Mouse (Mus musculus): ENCODE data around the gene Nckipsd.

Nckipsd gene

GRCm38 (mm10) chr9:108798508-108799075 is 9.6 kb upstream of the Nckipsd start:
- in situ Hi-C loops (cut with MboI, MseI): no loop called here

GRCm38 (mm10) chr9:108799564-108799963 is 8.6 kb upstream of the Nckipsd start:
- in situ Hi-C loops (cut with MboI, MseI): no loop called here

DNA sequence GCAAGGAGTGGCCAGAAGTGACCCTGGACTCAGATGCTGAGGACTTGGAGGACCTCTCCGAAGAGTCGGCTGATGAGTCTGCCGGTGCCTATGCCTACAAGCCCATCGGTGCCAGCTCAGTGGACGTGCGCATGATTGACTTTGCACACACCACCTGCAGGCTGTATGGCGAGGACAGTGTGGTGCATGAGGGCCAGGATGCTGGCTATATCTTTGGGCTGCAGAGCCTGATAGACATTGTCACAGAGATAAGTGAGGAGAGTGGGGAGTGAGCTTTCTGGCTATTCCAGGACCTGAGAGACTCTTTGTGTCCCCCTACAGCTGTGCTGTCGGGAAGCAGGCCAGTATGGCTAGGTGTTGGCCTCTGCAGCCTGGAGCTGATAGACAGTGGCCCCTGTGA is 2.4 kb upstream of the Nckipsd start:
- in situ Hi-C loops (cut with MboI, MseI): loop anchor here in 1 of 2 experiments (5.0 kb wide), 1 partner anchor 1502 kb away; the partner anchor contains the start of gene Elp6

DNA sequence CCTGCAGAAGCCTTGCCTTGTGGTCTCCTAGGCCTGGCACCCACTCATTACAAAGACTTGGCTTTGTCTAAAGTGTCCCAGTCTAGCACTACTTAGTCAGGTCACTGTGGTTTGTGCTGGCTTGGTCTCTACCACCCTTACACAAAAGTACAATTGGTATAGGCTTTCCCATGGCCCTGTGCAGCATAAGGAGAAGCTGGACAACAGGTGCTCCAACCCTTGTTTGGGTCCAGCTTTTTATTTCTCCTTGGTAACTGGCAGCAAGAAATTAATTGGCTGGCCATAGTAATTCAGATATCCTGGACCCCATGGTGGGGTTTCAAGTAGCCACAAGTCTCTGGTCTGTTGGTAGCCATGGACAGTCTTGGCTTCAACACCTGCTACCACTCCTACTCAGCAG is 1.8 kb upstream of the Nckipsd start:
- in situ Hi-C loops (cut with MboI, MseI): loop anchor here in 1 of 2 experiments (5.0 kb wide), 1 partner anchor 1501 kb away; the partner anchor contains the start of gene Elp6

DNA sequence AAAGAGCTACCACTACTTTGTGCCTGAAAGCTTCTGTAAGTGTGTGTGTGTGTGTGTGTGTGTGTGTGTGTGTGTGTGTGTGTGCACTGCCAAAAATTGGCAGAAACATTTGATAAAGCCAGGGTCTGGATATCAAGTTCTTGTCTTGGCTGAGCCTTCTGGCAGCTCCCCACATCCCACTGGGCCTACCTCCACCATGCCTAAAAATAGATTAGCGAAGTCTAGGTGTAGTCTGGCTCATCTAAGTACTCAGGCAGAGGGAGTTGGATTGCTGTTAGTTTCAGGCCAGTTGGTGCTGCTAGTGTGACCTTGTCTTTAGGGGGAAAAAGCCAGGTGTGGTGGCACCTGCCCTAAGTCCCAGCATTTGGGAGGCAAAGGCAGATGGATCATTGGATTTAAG is 1.3 kb upstream of the Nckipsd start:
- in situ Hi-C loops (cut with MboI, MseI): loop anchor here in 1 of 2 experiments (5.0 kb wide), 1 partner anchor 1500 kb away; the partner anchor contains the start of gene Elp6

- in situ Hi-C loops (cut with MboI, MseI): loop anchor here in 1 of 2 experiments (5.0 kb wide), 1 partner anchor 1500 kb away; the partner anchor contains the start of gene Elp6
Observed at GRCm38 (mm10) chr9:108807674-108808073, 494 bp upstream of the Nckipsd start.

GRCm38 (mm10) chr9:108809188-108809587 is 1.0 kb downstream of the Nckipsd start:
- in situ Hi-C loops (cut with MboI, MseI): loop anchor here in 1 of 2 experiments (5.0 kb wide), 1 partner anchor 1498 kb away; the partner anchor contains the start of gene Elp6

DNA sequence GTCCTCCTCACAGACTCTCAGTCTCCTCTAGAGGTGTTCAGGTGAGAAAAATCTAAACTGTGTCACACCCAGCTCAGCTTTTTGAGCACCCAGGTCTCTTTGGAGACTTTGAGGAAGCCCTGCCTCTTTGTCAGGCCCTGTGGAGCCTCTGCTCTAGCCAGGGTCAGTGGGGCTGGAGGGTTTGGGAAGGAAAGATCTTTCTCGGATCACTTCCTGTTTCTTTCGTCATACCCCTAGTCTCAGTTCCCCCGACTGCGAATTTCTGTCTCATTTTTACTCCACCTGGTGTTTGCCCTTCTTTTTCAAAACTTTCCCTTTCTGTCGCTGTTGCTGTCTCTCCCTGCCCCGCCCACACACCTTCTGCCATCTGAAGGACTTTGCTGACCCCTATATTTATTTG is 1.6 kb downstream of the Nckipsd start:
- in situ Hi-C loops (cut with MboI, MseI): loop anchor here in 1 of 2 experiments (5.0 kb wide), 2 partner anchors 52 to 1498 kb away; partner anchors contain the start of gene Elp6

DNA sequence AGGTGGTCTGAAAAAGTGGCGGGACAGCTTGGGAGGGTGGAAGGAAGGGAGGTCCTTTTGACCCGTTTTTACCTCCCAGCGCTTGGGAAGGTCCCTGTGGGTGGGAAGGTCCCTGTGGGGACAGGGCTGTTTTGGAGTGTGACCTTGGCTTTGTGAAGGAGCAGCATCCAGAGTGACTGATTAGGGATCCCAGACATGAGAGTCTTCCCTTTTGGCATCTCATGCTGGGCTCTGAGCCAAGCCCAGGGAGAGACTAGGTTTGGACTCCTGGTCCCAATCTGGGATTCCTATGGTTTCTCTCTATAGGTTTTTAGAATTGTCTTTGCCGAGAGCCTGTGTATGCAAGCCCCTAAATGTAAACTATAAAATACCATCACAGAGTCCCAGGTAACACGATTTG is 2.3 kb downstream of the Nckipsd start:
- in situ Hi-C loops (cut with MboI, MseI): loop anchor here in 1 of 2 experiments (5.0 kb wide), 1 partner anchor 53 kb away; no protein-coding TSS in a partner anchor

GRCm38 (mm10) chr9:108815557-108815956 is 7.4 kb downstream of the Nckipsd start:
- in situ Hi-C loops (cut with MboI, MseI): no loop called here

- in situ Hi-C loops (cut with MboI, MseI): no loop called here
Observed at GRCm38 (mm10) chr9:108819495-108819894, 11.3 kb downstream of the Nckipsd start.

DNA sequence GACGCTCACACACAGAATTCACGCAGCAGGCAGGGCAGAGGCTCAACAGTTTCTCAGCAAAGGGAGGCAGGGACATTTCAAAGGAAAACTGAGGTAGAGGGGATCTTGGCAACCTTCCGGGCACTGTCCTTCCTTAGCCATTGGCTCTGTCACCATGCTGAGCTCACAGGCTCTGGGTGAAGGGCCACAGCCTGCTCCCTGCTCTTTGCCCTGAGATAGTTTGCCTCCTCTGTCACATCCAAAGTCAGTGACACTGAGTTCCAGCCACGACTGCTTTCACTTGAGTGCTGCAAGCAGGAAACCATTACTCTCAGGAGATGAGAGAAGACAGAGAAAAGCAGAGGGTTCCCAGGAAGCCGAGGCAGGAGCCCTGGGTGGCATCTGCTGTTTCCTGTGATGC is 11.9 kb downstream of the Nckipsd start:
- in situ Hi-C loops (cut with MboI, MseI): no loop called here

DNA sequence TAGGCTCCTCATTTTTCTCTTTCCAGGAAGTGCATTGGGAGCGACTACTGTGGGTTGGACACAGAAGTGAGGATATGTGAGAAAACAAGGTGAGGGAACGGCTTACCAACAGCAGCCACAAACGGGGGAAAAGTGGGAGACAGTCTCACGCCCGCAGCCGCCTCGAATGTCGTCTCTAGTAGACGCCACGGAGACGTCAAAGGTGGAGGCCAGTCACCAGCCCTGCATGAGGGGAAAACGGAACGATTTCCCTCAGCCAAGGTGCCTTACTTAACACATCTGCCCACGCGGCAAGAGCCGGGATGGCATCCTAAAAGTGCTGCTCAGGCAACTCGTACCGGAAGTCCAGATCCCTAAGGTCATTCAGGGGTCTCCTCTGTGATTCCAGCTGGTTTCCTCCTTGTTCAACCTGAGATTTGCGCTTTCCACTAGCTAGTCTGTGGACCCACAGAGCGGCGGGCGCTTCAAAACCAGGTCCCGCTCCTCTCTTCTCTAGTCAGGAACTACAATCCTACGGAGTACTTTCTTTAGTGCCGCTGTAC is 16.0 kb downstream of the Nckipsd start:
- in situ Hi-C loops (cut with MboI, MseI): no loop called here

DNA sequence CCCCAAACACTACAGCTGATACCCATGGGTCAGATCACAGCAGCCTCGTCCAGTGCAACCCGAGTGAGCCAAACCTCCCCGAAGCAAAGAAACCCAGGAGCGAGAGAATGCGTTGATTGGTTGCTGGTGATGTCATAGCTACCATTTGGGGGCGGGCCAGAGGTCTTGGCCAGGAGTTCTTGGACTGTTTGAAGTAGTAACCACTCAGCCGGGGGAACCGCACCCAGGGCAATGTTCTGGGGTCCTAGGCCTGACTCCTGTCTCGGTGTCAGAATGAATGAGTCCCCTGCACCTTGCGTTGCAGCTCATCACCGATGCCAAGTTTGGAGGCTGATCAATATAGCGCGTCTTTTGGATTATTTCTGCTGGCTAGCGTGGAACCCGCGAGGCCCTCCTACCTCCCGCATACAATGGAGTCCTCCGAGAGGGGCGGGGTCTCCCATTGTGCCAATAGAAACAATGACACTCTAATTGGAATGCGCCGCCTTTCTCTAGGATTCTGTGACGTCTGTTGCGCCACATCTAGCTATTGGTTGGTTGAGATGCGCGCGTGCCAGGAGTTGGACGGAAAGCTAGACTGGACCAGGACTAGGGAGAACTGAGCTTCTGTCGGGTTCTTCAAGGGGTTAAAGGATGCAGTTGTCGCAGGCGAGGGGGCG is 16.7 kb downstream of the Nckipsd start:
- in situ Hi-C loops (cut with MboI, MseI): loop anchor here in 1 of 2 experiments (25.0 kb wide), 1 partner anchor 787 kb away; no protein-coding TSS in a partner anchor

DNA sequence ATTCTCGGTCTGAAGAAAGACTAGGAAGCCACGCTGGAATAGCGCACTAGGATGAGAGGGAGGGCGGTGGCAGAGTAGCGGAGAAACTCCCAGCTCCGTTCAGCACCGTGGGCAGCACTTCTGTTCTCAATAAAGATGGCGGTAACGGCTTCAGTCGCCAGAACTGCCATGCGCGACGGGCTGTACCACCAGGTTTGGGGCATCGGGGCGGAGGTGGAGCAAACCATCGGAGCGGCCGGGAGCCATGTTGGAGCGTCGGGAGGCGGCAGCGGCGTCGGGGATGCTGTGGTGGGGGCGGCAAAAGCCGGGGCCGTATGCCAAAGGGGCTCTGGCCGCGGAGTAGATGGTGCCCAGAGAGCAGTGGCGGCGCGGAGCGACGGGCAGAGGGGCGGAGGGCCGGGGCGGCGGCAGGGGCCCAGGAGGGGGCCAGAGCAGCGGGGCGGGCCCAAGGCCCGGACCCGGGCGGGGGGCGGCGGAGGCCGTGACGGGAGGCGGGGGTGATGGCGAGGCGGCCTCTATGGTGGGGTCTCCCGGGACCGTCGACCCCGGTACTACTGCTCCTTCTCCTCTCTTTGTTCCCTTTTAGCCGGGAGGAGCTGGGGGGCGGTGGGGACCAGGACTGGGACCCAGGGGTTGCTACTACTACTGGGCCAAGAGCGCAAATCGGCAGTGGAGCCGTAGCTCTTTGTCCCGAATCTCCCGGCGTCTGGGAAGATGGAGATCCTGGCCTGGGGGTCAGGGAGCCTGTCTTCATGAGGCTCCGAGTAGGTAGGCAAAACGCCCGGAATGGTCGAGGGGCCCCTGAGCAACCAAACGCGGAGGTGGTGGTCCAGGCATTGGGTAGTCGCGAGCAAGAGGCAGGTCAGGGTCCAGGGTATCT is 17.9 kb downstream of the Nckipsd start, which contains the start of gene Celsr3:
Celsr3 (plus strand) TSS at position 501 of the 880 bp plus-strand sequence.
- in situ Hi-C loops (cut with MboI, MseI): loop anchor here in 1 of 2 experiments (25.0 kb wide), 1 partner anchor 786 kb away; no protein-coding TSS in a partner anchor

GRCm38 (mm10) chr9:108826700-108827340 is 18.7 kb downstream of the Nckipsd start:
- in situ Hi-C loops (cut with MboI, MseI): loop anchor here in 1 of 2 experiments (25.0 kb wide), 1 partner anchor 785 kb away; no protein-coding TSS in a partner anchor

- in situ Hi-C loops (cut with MboI, MseI): loop anchor here in 1 of 2 experiments (25.0 kb wide), 1 partner anchor 785 kb away; no protein-coding TSS in a partner anchor
Observed at GRCm38 (mm10) chr9:108827454-108827853, 19.3 kb downstream of the Nckipsd start.

- in situ Hi-C loops (cut with MboI, MseI): loop anchor here in 1 of 2 experiments (25.0 kb wide), 1 partner anchor 784 kb away; no protein-coding TSS in a partner anchor
Observed at GRCm38 (mm10) chr9:108827906-108828305, 19.7 kb downstream of the Nckipsd start.

DNA sequence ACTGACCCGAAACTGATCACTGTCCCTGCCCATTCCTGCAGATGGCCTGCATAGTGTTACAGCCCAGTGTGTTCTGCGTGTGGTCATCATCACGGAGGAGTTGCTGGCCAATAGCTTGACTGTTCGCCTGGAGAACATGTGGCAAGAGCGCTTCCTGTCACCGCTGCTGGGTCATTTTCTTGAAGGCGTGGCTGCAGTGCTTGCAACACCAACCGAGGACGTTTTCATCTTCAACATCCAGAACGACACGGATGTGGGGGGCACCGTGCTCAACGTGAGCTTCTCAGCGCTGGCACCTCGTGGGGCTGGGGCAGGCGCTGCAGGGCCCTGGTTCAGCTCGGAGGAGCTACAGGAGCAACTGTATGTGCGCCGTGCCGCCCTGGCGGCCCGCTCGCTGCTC is 23.5 kb downstream of the Nckipsd start:
- in situ Hi-C loops (cut with MboI, MseI): loop anchor here in 1 of 2 experiments (25.0 kb wide), 1 partner anchor 781 kb away; no protein-coding TSS in a partner anchor
